Mouse (Mus musculus) cerebellum, adult 2 months (tissue): ENCODE measurements at regions not wholly inside any gene's neighbourhood (a gene's known extent, or its start where the extent isn't known, plus 50 kb on each side); places are given as distances from the start of the nearest gene placed in this dataset.

Experiments used
- CTCF ChIP-seq: fragments of 200-500 bp; IDR thresholded peaks from 2 replicates; pipeline ENCODE4 v1.5.1; 2011; ENCODE audit warnings: low read depth, mild to moderate bottlenecking, control low read depth, low read length, moderate library complexity, borderline replicate concordance; ENCODE audit not compliant: insufficient read depth
- POLR2A ChIP-seq: fragments of 200-500 bp; IDR thresholded peaks from 2 replicates; pipeline ENCODE4 v1.6.1; 2011; ENCODE audit warnings: low read length, control low read depth, borderline replicate concordance; ENCODE audit not compliant: insufficient read depth

GRCm38 (mm10) chr7:90058636-90059035, 71.4 kb upstream of the Picalm start:
- TF ChIP-seq POLR2A (no peak), CTCF (no peak)
